Mouse (Mus musculus) thymus, postnatal 14 days (tissue): ENCODE results near the gene Rnls.
"Not testable (repeated sequence)": the region's sequence is repeated elsewhere in the genome, so short reads cannot be mapped to it uniquely, and the experiment has no call there.

Experiments
- DNase-seq: peaks from one replicate; pipeline ENCODE4 v3.0.0; 2021

Rnls gene

GRCm38 (mm10) chr19:33391651-33392382, at the start of gene Rnls:
TSS of gene Rnls (minus strand) at chr19:33392295.
- DNase-seq, result peak; percentile 68

- DNase-seq, result no peak
These were observed 37.4 kb upstream of the Rnls start for GRCm38 (mm10) chr19:33429457-33429856.

GRCm38 (mm10) chr19:33419368-33419767, 27.3 kb upstream of the Rnls start:
- DNase-seq, result not testable (repeated sequence)

- no peak for DNase-seq
These were observed 11.3 kb downstream of the Rnls start for GRCm38 (mm10) chr19:33380825-33381224.

- DNase-seq, result no peak
These were observed 11.7 kb downstream of the Rnls start for GRCm38 (mm10) chr19:33380386-33380785.

GRCm38 (mm10) chr19:33368808-33369207, 23.3 kb downstream of the Rnls start:
- no peak for DNase-seq

- DNase-seq, result peak; percentile 78
These were observed 25.4 kb downstream of the Rnls start for GRCm38 (mm10) chr19:33366661-33367060.

GRCm38 (mm10) chr19:33357019-33357418, 35.1 kb downstream of the Rnls start:
- DNase-seq, result no peak

GRCm38 (mm10) chr19:33340119-33340518, 52.0 kb downstream of the Rnls start:
- DNase-seq, result no peak

- DNase-seq, result no peak
These were observed 65.1 kb downstream of the Rnls start for GRCm38 (mm10) chr19:33326706-33327641.

- DNase-seq, result no peak
These were observed 73.3 kb downstream of the Rnls start for GRCm38 (mm10) chr19:33318785-33319184.

GRCm38 (mm10) chr19:33317130-33317529, 75.0 kb downstream of the Rnls start:
- no peak for DNase-seq

- no peak for DNase-seq
These were observed 92.3 kb downstream of the Rnls start for GRCm38 (mm10) chr19:33299726-33300292.

- DNase-seq, result no peak
These were observed 95.8 kb downstream of the Rnls start for GRCm38 (mm10) chr19:33296338-33296737.

- no peak for DNase-seq
These were observed 109.1 kb downstream of the Rnls start for GRCm38 (mm10) chr19:33282985-33283384.

GRCm38 (mm10) chr19:33276421-33276820, 115.7 kb downstream of the Rnls start:
- no peak for DNase-seq

- DNase-seq, result no peak
These were observed 118.4 kb downstream of the Rnls start for GRCm38 (mm10) chr19:33273676-33274075.

- no peak for DNase-seq
These were observed 120.5 kb downstream of the Rnls start for GRCm38 (mm10) chr19:33271571-33271970.

- DNase-seq, result no peak
These were observed 121.9 kb downstream of the Rnls start for GRCm38 (mm10) chr19:33270231-33270630.

GRCm38 (mm10) chr19:33268044-33268443, 124.1 kb downstream of the Rnls start:
- DNase-seq, result peak; percentile 65

GRCm38 (mm10) chr19:33265245-33265644, 126.8 kb downstream of the Rnls start:
- no peak for DNase-seq

- no peak for DNase-seq
These were observed 127.7 kb downstream of the Rnls start for GRCm38 (mm10) chr19:33264224-33264993.

- DNase-seq, result no peak
These were observed 129.7 kb downstream of the Rnls start for GRCm38 (mm10) chr19:33262421-33262820.
